Mouse (Mus musculus) kidney, embryonic 14.5 days (tissue): ENCODE data around the gene Prss46. TPM values are rescaled to one million over a fixed set of nuclear protein-coding genes. Genes with fewer than 3 reads are reported as not detected.

Source experiments
- ATAC-seq: fragments of 200-750 bp; cut with Nextera tagmentation; 2 replicates; pipeline ENCODE4 v1.8.0; 2017; ENCODE audit warnings: moderate number of reproducible peaks, mild to moderate bottlenecking, moderate TSS enrichment, moderate library complexity; ENCODE audit not compliant: low FRiP score, low TSS enrichment
- H3K27ac ChIP-seq: fragments of 300-500 bp; sonication (generic); 2 replicates; pipeline ENCODE4 v1.5.1; 2014; ENCODE audit warnings: low read depth, mild to moderate bottlenecking, low read length, moderate library complexity, mixed read lengths
- H3K27me3 ChIP-seq: fragments of 300-500 bp; sonication (generic); 2 replicates; pipeline ENCODE4 v1.6.1; 2014; ENCODE audit warnings: mild to moderate bottlenecking, low read length; ENCODE audit not compliant: control insufficient read depth, insufficient read depth
- H3K36me3 ChIP-seq: fragments of 300-500 bp; sonication (generic); 2 replicates; pipeline ENCODE4 v1.6.1; 2014; ENCODE audit warnings: low read length, mixed read lengths; ENCODE audit not compliant: control insufficient read depth, insufficient read depth
- H3K4me1 ChIP-seq: fragments of 300-500 bp; sonication (generic); 2 replicates; pipeline ENCODE4 v1.6.1; 2014; ENCODE audit warnings: low read length, mixed read lengths; ENCODE audit not compliant: control insufficient read depth, insufficient read depth
- H3K4me2 ChIP-seq: fragments of 300-500 bp; sonication (generic); replicated peaks from 2 replicates; pipeline ENCODE4 v1.6.1; 2014; ENCODE audit warnings: low read depth, mild to moderate bottlenecking, low read length
- H3K4me3 ChIP-seq: fragments of 300-500 bp; sonication (generic); 2 replicates; pipeline ENCODE4 v1.5.1; 2014; ENCODE audit warnings: mild to moderate bottlenecking, low read length
- H3K9ac ChIP-seq: fragments of 300-500 bp; sonication (generic); 2 replicates; pipeline ENCODE4 v1.6.1; 2014; ENCODE audit warnings: low read depth, mild to moderate bottlenecking, low read length, moderate library complexity
- H3K9me3 ChIP-seq: fragments of 300-500 bp; sonication (generic); 2 replicates; pipeline ENCODE4 v1.6.1; 2016; ENCODE audit warnings: low read length; ENCODE audit not compliant: control insufficient read depth
- WGBS: fragments of 180-500 bp; shearing (Covaris S2); extraction: QIAGEN DNeasy Blood & Tissue Kit; methylation state at CpG from one replicate; pipeline ENCODE4 v1.1.7; 2014; 5-methylcytosine and 5-hydroxymethylcytosine counted together
- polyA plus RNA-seq: library from polyadenylated mRNA; unstranded; fragments of >200 nt; fragmentation: Nextera tagmentation; extraction: Ambion mirVana; gene quantifications from 2 replicates; pipeline ENCODE4 v1.2.1, GENCODE M21; 2014

The Prss46 gene
- polyA plus RNA-seq, 1 experiment from 2014 or later, result not detected

GRCm38 (mm10) chr9:110849162-110849561 lies 4.9 kb downstream of the Prss46 start:
- ATAC-seq, result no peak
- H3K27me3 ChIP-seq, result no peaks in the 10 kb centered on the region
- H3K9ac ChIP-seq, result no peak overlapping the region
- WGBS, result 81% methylated on average over 7 of the region's 7 CpGs
- no peaks in the 10 kb centered on the region for H3K9me3 ChIP-seq
- no peak overlapping the region for H3K4me2 ChIP-seq
- H3K36me3 ChIP-seq, result no peaks in the 10 kb centered on the region
- H3K27ac ChIP-seq, result no peak overlapping the region
- H3K4me3 ChIP-seq, result no peak overlapping the region
- no peaks in the 10 kb centered on the region for H3K4me1 ChIP-seq

DNA sequence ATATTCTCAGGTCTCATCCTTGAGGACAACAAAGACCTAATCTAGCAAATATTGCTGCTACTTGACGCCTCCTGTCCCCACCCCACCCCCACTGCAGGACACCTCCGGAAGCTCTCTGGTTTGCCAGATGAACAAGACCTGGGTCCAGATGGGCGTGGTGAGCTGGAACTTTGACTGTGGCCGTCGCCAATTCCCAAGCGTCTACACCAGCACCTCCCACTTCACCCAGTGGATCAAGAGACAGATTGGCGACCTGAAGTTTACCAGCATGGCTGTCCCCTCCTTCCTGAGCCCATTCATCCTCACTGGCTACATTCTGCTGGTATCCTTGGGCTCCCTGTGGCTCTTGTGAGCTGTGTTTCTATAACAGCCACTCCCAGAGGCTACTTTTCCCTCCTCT lies 11.6 kb downstream of the Prss46 start:
- Histone ChIP-seq H3K4me1 (peaks cover 7% of the 10 kb centered on the region; the same call in 1 of the 2 replicates), H3K4me3 (no peak overlapping the region), H3K9me3 (no peaks in the 10 kb centered on the region), H3K36me3 (no peaks in the 10 kb centered on the region), H3K9ac (no peak overlapping the region), H3K4me2 (no peak overlapping the region), H3K27me3 (peaks cover 14% of the 10 kb centered on the region), H3K27ac (no peak overlapping the region)
- WGBS, result 77% methylated on average over 7 of the region's 7 CpGs
- ATAC-seq, result no peak

- WGBS, result 48% methylated on average over 4 of the region's 4 CpGs
- Histone ChIP-seq H3K4me3 (no peak overlapping the region), H3K27me3 (peaks cover 14% of the 10 kb centered on the region), H3K27ac (no peak overlapping the region), H3K9me3 (no peaks in the 10 kb centered on the region), H3K9ac (no peak overlapping the region), H3K4me2 (no peak overlapping the region), H3K4me1 (peaks cover 7% of the 10 kb centered on the region; the same call in 1 of the 2 replicates), H3K36me3 (no peaks in the 10 kb centered on the region)
- no peak for ATAC-seq
Observed at GRCm38 (mm10) chr9:110856920-110857319, 12.6 kb downstream of the Prss46 start.

DNA sequence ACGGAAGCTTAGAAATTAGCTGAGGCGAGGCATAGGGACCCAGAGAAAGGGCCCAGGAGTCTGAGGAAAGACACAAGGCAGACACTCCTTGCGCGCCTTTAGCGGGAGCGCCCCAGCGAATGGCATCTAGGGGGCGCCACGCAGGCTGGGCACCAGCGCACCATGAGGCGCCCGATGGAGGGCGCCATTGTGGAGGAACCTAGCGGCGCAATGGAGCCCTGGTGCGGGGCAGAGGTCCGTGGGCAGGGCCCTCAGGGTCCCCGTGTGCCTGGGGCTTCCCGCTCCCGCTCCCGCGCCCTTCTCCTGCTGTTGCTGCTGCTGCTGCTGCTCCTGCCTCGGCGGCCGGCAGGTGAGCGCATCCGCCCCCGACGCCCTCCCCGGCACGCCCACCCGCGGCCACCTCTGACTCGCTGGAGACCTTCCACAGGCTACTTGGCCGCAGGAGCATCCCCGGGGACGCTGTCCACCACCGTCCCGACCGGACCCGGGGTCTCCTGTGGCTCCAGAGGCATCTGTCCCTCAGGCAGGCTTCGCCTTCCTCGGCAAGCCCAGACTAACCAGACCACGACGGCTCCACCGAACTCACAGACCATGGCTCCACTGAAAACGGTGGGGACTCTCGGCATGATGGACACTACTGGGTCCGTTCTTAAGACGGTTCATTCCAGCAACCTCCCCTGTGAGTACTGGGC lies 13.6 kb downstream of the Prss46 start, which contains the start of gene Prss50:
Gene Prss50, plus strand, starts transcription at position 187 of the 692 bp plus-strand sequence.
- Histone ChIP-seq H3K27ac (no peak within 1 kb of the TSS), H3K27me3 (peaks cover 14% of the 10 kb centered on the region), H3K36me3 (no peaks in the 10 kb centered on the region), H3K9ac (peak within 1 kb of the TSS; percentile 40), H3K4me2 (peak within 1 kb of the TSS; percentile 53), H3K9me3 (no peaks in the 10 kb centered on the region), H3K4me3 (peak within 1 kb of the TSS; percentile 30), H3K4me1 (peaks cover 7% of the 10 kb centered on the region; the same call in 1 of the 2 replicates)
- 9% methylated on average over 49 of the region's 50 CpGs for WGBS
- ATAC-seq, result peak; percentile 42

GRCm38 (mm10) chr9:110858523-110858922 lies 14.2 kb downstream of the Prss46 start:
- Histone ChIP-seq H3K4me1 (peaks cover 7% of the 10 kb centered on the region; the same call in 1 of the 2 replicates), H3K9me3 (no peaks in the 10 kb centered on the region), H3K27ac (no peak overlapping the region), H3K4me3 (no peak overlapping the region), H3K27me3 (peaks cover 14% of the 10 kb centered on the region), H3K36me3 (no peaks in the 10 kb centered on the region), H3K9ac (no peak overlapping the region), H3K4me2 (peak overlapping the region; percentile 53; the same call in 1 of the 2 replicates)
- peak; percentile 32; the same call in 1 of the 2 replicates for ATAC-seq
- WGBS, result 39% methylated on average over 5 of the region's 5 CpGs

GRCm38 (mm10) chr9:110858967-110859596 lies 14.8 kb downstream of the Prss46 start:
- no peak overlapping the region for H3K4me2 ChIP-seq
- no peak overlapping the region for H3K27ac ChIP-seq
- 78% methylated on average over 5 of the region's 5 CpGs for WGBS
- no peak for ATAC-seq
- no peak overlapping the region for H3K4me3 ChIP-seq
- H3K36me3 ChIP-seq, result no peaks in the 10 kb centered on the region
- H3K27me3 ChIP-seq, result peaks cover 14% of the 10 kb centered on the region
- H3K9me3 ChIP-seq, result no peaks in the 10 kb centered on the region
- H3K4me1 ChIP-seq, result peaks cover 7% of the 10 kb centered on the region; the same call in 1 of the 2 replicates
- H3K9ac ChIP-seq, result no peak overlapping the region

DNA sequence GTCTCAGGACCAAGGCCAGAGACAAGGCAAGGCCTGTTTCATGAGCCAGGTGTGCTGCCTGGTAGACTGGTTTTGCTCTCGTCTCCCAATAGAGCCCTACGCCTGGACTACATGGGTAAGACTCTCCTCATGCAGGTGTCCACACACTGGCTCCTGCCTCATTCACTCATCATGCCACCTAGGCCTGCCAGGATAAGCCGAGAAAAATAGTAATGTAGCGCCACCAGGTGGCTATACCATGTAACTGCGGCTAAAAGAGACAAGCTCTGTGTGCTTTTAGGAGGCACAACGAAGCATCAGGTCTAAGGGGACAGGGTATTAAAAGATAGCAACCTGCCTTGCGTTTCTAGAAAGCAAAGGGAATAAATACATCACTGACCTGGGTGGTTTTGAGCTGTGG lies 26.7 kb downstream of the Prss46 start:
- Histone ChIP-seq H3K4me3 (no peak overlapping the region), H3K27ac (no peak overlapping the region), H3K4me1 (peaks cover 18% of the 10 kb centered on the region; the same call in 1 of the 2 replicates), H3K9ac (no peak overlapping the region), H3K36me3 (no peaks in the 10 kb centered on the region), H3K27me3 (peaks cover 16% of the 10 kb centered on the region), H3K9me3 (no peaks in the 10 kb centered on the region), H3K4me2 (no peak overlapping the region)
- no peak for ATAC-seq
- 20% methylated on average over 7 of the region's 7 CpGs for WGBS

DNA sequence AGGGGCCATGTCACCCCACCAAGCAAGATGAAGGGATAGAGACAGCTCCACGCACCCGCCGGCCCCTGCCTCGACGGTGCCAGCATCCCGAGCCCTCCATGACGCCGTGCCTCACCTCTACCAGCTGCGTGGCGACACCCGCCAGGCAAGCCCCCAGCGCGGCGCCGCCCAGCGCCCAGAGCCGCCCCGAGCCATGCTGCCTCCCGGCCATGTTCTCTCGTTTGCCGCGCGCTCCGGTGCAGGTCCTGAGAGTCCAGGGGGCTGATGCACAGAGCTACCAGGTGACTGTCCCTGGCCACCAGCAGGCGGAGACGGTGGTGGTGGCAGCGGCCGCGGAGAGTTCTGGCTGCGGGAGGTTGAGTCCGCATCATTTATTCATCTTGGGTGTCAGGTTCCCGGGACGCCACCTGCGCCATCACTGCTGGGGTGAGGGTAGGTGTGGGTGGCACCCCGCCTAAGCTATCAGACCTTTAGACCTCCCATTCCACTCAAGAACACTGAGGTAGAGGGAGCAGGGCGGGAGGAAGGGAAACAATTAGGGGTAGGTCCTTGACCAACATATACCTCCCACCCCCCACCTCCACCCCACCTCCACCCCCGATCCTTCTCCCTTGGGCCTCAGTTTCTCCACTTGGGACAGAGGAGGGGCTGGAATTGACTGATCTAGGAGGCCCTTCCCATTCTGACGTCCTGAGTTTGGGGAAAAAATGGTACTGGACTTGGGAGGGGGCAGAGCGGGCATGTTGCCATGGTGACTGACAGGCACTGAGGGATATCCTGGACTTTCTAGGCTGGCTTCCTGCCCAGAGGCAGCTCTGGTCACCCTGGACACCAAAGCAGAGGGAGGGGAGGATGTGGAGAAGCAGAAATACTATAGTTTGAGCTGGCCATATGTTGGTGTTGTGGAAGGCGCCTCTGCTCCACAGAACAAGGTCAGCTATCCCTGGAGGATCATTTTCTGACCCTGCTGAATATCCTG lies 29.7 kb downstream of the Prss46 start:
- Histone ChIP-seq H3K4me2 (peak overlapping the region; percentile 49), H3K4me1 (peaks cover 18% of the 10 kb centered on the region; the same call in 1 of the 2 replicates), H3K4me3 (peak overlapping the region; percentile 25), H3K36me3 (no peaks in the 10 kb centered on the region), H3K27ac (no peak overlapping the region), H3K9me3 (no peaks in the 10 kb centered on the region), H3K9ac (no peak overlapping the region), H3K27me3 (peaks cover 18% of the 10 kb centered on the region)
- 9% methylated on average over 40 of the region's 40 CpGs for WGBS
- ATAC-seq, result peak; percentile 29; the same call in 1 of the 2 replicates
